Mouse (Mus musculus): ENCODE measurements at regions not wholly inside any gene's neighbourhood (a gene's known extent, or its start where the extent isn't known, plus 50 kb on each side); places are given as distances from the start of the nearest gene placed in this dataset.

DNA sequence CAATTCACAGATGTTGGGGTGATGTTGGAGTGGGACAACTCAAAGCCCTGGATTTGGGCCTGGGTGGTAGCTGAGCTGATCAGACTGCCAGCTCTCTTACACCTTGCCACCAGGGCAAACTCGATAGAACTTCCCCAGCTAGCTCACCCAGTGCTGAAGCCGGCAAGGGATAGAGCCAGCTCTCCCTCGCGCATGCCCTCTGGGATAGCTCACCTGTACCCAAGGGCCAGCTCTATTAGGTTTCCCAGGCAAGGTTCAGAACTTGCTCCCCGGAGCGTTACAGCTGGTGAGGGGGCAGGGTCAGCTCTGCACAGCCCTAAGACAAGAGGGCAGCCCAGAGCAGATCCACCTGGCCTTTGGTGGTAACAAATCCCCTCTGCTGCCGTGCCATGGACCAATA lies 54.1 kb upstream of the 1700012A03Rik start:
- CTCF ChIA-PET, result no interaction called here

DNA sequence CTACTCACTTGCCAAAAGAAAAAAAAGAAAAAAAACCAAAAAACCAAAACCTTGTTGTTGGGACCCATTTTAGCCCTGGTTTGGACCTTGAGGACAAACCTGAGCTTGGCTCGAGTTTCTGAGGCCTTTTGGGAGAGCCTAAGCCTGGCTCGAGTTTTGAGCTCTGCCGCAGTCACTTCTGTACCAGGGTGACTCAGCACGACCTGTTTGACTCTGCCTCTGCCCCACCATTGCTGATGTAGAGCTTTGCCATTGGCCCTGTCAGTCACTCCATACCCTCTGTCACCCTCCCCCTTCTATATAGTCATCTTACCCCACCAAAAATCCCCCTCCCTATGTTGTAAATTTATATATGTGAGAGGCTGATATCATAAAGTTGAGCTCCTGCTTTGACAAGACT lies 54.8 kb upstream of the 1700012A03Rik start:
- CTCF ChIA-PET, result no interaction called here

DNA sequence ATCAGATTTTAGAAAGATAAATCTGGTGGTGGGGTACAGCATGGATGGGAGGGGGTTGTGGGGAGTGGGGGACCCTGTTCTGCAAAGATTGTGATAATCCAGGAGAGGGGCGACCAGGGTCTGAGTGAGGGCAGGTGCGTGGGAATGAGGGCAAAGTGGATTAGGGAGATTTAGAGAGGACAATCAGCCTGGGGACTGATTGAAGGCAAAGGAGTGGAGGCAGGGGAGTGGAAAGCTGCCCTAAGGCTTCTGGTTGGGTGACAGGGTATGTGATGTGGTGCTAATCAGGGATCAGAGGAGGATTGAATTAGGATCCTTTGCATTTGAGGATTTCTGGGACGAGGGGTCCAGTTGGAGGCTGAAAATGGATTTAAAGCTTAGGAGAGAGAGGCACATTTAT lies 64.3 kb upstream of the 1700012A03Rik start:
- CTCF ChIA-PET, result no interaction called here

DNA sequence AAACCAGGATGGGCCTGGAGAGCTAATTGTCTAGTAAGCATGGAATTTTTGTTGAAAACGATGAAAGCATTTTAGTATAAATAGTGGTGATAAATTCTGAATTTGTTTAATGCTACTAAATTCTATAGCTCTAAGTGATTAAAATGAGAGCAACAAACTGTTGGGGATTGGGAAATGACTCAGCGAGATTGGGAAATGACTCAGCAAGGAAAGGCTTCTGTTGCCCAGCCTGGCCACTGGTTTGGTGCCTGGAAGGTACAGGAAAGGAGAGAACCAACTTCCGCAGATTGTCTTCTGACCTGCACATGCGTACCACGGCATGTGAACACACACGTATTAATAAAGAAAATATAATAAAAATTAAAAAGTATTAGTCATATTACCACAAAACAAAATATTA lies 73.3 kb upstream of the 1700012A03Rik start:
- CTCF ChIA-PET, result no interaction called here

DNA sequence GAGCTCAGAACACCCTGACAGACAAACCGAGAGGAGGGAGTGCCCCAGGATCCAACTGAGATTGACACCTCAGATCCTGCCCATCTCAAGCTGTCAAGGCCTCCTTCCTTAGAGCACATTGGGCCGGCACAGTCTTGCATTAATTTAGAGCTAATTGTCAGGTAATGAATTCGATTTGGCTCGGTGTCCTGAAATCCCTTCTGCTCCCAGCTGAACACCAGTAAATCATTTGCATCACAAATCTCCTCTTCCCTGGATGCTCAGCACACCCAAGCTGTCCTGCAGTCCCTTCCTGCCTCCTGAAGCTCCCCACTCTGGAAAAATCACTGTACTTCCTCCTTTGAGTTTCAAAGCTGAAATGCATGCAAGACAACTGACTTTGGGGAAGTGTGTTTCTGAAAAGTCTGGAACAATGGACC lies 102.0 kb upstream of the 1700012A03Rik start:
- CTCF ChIA-PET, result no interaction called here

DNA sequence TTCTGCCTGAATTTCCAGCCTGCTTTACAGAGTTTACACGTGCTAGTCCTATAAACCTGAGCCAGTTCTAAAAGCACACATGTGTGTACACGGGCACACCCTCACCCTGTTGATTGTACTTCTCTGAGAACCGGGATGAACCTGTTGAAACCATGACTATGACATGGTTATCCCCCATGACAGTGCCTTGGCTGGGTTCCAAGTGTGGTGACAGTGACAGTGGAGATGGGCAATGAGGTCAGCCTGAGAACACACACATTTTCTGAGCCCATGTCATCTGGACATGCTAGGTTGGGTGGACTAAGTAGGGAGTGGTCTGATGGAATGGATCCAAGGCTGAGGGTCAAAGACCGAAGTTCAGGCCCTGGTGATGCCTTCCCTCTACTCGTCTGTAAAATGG lies 103.5 kb upstream of the 1700012A03Rik start:
- CTCF ChIA-PET, result no interaction called here

DNA sequence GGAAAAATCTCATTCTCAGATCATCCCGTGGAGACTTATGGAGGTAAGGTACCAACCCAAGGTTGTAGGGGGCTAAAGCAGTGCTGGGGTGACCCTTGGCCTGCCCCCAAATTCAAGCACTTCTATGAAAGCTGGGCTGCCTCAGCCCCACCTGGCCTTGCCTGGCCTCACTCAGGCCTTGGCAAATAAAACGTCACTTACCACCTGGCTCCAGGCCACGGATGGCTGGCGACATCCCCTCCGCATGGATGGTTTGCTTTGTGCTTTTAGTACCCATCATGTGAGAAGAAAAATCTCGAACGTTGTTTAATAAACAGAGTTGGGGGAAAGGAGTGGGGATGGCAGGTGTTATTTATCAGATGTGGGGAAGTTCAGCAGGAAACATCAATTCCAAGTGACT lies 104.7 kb upstream of the 1700012A03Rik start:
- CTCF ChIA-PET, result no interaction called here

DNA sequence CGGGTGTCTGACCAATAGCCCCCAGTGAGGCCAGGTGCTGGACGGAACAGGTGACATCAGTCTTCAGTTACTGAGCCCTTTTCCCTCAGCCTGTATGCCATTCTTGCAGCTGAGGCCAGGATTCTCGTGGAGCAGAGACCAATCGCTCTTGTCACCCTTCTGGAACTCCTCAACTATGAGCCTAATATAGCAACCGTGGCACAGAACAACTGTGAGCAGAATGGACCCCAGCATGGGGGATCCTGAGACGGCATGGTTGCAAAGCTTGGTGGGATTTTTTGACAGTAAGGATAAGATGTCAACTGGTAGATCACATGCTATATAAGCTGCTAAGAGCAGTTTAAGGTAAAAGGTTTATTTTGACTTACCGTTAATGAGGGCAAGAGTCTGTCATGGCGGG lies 105.5 kb upstream of the 1700012A03Rik start:
- CTCF ChIA-PET, result no interaction called here

DNA sequence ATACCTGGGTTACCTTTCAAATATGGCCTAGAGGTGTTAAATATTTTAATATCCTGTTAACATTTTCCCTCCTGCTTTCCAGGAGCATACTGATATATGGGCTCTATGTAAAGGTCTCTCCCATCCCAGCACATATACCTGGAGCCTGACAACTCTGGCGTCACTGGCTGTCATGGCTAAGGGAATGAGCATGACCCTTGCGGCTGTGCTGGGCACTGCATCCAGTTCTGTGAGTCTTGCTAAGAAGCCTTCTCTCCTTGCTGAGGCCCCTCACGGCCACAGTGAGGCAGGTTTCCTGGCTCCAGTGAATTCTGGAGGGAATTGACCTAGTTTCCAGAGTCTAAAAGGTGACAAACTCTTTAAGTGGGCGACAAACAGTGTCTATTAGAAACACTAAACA lies 107.3 kb upstream of the 1700012A03Rik start:
- CTCF ChIA-PET, result no interaction called here

DNA sequence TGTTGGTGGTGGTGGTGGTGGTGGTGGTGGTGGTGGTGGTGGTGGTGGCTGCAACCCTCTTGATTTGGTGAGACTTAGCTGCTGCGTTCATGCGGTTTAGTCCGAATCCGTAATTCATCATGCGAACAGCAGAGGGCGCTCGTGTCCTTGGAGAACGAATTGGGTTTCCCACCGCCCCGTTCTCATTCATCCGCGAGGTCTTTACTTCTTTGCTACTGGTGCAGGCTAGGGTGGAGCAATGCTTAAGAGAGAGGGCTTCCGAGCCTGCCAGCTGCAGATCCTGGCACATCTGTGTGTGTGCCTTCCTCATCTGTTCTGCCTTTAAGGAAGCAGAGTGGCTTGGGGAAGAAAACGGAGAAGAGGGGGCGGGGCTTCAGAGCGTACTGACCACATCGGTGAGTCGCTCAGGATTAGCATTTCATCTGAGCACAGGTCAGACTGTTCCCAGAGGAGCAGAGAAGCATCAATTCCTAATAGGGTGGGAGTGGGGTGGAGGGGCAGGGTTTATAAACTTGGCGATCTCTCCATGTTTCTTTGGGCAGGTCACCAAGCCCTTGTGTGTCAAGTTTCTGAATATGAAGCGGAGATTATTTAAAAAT lies 111.7 kb upstream of the 1700012A03Rik start:
- CTCF ChIA-PET, result interaction anchor here (0.6 kb wide), 1 partner anchor 12 kb away, joined by 7 read pairs; no protein-coding TSS in a partner anchor

DNA sequence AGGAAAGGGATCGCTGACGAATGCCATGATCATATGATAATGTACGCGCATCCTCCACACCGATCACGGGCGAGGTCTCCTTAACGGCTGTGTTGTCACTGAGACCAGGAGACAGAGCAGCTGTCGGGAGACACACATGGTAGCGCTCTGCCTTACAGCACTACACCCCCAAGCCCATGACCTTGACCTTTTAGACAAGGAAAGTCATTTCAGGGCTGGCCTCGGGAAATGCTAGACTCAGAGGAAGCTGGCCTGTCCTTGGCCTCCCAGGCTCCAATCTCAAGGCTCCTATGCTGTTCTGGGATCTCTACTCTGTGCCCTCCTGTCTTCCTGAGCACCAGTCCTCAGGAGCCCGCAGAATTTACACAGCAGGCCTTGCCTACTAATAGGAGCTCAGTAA lies 112.9 kb upstream of the 1700012A03Rik start:
- CTCF ChIA-PET, result no interaction called here

DNA sequence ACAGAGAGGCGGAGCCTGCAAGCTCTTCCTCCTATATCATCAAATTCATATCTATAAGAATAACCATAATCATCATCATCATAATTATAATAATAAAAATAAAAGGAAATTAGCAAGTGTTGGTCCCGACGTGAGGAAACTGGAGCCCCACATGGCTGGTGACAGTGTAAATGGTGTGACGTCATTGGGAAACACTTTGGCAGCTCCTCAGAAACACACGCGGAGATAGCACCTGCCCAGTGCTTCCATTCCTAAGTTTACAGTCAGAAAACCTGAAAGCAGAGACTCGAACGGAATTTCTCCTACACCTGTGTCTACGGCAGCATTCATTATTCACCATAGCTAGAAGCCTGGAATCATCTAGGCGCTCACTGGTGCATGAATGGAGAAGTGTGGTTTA lies 115.2 kb upstream of the 1700012A03Rik start:
- CTCF ChIA-PET, result interaction anchor here (0.5 kb wide), 1 partner anchor 24 kb away, joined by 3 read pairs; no protein-coding TSS in a partner anchor

DNA sequence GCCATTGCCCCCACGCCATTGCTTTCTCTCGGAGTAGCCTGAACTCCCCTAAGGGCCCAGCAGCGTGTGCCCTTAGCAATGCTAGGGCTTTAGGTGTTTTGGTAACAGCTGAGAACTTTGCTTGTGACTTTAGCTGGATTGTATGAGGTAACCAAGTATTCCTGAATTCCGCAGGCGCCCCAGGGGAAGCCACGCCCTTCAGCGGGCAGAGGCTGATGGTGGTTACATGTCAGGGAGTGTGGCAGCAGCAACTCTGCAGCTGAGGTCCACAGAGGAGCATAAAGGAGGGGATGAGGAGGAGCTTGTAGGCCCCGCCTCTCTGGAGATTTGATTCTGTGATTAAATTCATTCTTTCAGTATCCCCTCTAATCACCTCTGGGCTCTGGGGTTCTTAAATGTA lies 116.1 kb upstream of the 1700012A03Rik start:
- CTCF ChIA-PET, result no interaction called here

DNA sequence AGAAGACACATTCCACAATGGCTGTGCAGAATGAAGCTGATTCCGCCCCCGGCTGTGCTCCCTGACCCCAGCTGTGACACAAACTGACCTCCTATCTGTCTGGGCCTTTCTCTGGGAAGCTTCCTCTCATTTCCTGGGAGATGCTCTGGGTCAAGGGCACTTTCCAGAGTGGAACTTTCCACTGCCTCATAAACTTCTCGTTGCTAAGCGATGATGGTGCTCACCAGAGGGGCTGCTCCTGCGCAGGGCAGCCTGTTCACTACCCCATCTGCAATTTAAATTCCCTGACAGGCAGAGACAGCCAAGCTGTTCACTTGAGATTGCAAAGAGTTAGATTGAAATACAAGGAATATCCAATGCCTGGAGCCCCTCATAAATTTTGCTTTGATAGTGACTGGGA lies 116.7 kb upstream of the 1700012A03Rik start:
- CTCF ChIA-PET, result no interaction called here

DNA sequence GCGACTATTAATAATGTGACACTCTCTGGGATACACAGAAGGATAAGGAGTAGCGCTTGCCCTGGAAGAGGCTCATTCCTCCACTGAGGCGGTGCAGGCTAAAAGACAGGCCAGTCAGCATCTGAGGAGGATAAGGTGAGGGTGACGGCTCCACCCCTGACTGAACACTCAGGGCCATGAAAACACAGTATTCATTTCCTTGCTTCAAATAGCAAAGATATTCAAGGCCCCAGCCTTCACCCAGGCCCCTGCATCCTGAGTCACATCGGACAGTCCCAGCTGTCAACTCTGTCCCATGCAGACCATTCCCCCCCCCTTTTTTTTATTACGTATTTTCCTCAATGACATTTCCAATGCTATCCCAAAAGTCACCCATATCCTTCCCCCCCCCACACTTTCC lies 118.9 kb upstream of the 1700012A03Rik start:
- CTCF ChIA-PET, result no interaction called here

DNA sequence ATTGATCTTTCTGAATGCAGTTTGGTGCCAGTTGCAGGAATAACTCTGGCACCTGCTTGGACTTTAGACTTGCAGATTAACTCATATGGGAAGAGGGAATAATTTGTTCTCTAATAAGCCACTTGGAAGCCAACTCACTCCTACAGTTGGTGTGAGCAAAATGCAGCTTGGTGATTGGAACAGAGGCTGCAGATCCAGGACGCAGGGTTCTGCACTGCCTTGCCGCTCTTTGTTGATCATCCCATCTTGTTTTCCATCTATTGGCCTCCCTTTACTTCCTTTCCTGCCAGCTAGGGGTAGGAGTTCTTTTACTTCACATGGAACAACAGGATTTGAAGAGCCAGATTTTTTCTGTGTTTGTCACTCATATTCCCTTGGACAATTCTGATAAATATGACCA lies 120.9 kb upstream of the 1700012A03Rik start:
- CTCF ChIA-PET, result no interaction called here

DNA sequence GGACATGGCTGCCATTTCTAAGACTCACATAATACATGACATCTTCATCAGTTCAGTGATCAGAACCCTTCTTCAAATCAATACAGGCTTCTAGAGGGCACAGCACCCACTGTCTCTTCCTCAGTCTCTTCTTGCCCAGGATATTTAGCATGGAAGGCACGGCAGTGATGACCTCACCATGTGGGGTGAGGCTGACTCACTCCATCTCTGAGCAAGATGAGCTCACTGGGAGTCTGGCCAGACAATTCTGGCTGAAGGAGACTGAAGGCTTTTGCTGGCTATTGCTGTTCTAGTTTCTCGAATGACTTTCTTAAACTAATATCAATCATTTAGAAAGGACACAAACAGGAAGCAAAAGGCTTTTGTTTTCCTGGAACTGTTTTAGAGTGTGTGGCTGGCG lies 122.9 kb upstream of the 1700012A03Rik start:
- CTCF ChIA-PET, result no interaction called here

DNA sequence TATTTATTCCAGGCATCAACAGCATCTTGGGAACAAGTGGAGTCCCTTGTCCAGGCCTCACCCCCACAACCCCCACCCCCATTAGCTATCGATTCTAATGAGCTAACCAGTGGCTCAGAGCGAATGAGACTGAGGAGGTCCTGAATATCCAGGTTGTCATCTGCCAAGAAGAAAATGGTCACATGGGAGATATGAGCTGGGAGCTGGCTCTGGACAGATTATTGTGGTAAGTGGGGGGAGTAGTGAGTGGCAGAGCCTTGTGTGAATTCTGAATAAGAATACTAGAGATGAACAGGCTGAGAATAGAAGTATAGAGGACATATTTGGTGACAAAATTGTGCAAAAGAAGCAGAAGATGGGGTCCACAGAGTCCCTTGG lies 125.4 kb upstream of the 1700012A03Rik start:
- CTCF ChIA-PET, result no interaction called here

DNA sequence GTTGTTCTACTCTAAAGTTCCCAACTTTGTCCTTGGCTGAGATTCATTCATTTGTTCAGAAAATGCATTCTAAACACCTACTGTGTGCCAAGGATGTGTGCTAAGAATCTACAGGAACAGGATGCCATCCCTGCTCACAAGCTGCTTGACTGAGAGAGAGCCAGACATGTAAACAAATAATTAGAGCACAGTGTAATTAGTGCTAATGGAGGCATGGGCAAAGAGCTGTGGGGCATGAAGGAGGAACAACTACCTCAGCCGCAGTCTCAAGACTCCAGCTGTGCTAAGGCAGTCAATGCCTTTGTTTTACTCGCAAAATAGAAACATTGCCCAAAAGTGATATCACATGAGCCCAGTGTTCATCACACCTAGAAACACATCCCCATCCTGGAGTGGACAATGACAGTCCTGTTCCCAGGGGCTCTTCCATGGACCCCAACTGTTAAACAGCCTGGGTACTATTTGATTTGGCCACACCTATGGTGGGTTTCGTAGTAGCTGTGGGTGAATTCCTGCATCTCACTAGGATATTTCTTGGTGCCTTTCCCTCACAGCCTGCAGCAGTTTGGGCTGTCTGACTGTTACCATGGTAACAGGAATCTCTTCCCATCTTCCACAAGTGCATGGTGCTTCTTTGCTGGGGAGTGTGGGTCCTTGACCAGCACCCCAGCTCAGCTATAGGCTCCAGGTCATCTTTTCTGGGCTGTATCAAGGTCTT lies 125.9 kb upstream of the 1700012A03Rik start:
- CTCF ChIA-PET, result no interaction called here

DNA sequence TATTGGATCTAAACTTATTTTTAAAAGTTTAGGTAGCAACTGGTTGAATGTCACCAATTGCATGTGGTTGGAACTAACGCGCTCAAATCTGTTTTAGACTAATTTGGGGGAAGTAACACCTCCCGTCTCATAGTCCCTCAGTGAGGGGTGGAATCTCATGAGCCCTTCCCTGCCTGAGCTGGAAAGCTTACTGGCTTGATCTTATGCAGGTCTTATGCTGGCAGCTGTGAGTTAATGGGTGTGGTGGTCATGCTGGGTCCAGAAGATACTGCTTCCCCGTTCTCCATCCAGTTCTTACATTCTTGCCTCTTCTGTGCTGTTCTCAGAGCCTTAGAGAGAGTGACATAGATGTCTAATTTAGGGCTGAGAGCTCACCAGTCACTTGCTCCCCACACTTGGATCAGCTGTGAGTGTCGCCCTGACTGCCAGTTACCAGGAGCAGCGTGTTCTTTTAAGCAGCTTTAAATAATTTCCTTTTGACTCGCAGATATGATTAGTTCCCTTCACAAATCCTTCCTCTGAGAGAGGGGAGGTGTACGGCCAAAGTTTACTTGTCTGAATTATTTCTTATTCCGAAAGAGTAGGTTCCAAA lies 128.4 kb upstream of the 1700012A03Rik start:
- CTCF ChIA-PET, result no interaction called here

DNA sequence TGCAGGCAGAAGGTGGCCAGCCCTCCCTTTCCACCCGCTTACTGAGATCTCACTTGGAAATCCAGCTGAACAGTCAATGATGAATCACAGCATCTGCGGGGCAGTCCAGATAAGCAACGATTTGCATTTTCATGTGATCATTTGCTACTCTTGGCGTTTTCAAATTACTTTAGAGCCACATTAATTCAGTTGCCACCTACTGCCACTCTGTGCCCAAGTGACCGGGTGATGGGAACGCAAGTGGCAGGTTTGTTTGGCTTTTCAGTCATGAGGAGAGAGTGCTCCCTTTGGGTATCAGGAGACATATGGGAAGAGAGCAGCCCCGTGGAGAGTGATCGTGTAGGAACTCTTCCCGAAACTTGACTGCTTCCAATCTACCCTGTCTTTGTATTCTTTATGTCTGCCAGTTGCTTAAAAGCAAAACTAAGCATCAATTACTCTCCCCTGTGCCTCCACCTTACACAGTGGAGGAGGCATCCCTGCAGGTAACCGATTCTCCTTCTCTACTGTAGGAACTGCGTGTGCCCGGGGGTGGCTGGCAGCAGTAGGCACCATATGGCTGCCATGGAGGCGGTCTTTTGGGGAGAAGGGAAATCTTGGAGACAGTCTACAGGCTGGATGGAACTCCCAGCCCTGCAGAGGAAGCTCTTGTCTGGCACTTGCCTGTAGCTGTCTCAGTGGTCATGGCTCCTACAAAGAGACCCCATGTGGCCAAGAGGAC lies 132.5 kb upstream of the 1700012A03Rik start:
- CTCF ChIA-PET, result no interaction called here

DNA sequence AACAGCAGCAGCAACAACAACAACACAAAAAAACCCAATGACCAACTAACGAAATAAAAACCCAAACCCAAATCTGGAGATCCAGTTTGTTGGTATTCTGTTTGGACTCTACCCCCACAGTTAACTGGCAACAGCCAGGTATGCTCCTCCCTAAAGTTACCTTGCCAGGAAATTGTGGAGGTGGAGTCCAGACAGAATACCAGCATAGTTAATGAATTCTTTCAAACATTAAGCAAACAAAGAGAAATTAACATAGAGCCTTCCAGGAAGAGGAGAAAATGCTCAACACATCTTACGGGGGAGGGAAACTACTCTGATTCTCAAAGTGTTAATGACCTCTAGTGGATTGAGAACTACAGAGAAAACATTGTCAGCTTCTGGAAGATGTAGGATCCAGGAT lies 148.3 kb upstream of the 1700012A03Rik start:
- CTCF ChIA-PET, result no interaction called here

DNA sequence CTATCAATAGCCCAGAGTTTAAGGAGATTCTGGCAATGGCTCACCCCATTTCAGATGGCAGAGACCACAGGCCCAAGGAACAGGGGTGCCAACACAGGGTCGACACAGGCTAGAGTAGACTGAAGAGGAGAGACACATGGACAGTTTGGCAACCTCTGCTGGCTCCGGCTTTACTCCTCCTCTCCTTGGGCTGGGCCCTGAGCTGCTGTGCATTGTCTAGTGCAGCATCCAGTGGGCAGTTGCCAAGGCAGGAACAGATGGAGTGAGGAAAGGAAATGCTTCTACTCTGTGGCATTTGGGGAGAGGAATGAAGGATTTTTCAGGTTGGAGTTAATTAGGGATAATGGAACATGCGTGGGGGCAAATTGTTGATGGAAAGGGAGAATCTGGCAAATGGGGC lies 151.0 kb upstream of the 1700012A03Rik start:
- CTCF ChIA-PET, result no interaction called here
